Mouse (Mus musculus) heart, embryonic 14.5 days (tissue): ENCODE data around the gene Aadacl3. TPM values are rescaled to one million over a fixed set of nuclear protein-coding genes. Genes with fewer than 3 reads are reported as not detected.

ENCODE experiments used
- ATAC-seq: fragments of 200-750 bp; cut with Nextera tagmentation; 2 replicates; pipeline ENCODE4 v1.8.0; 2017; ENCODE audit warnings: low read depth, moderate TSS enrichment; ENCODE audit not compliant: insufficient number of reproducible peaks, insufficient read depth, low FRiP score
- H3K27ac ChIP-seq, 2 experiments: fragments of 200-500 bp in 1 of 2; fragments of 300-500 bp in 1 of 2; sonication (generic) in 1 of 2; replicated peaks in 1 of 2; 2 replicates each; pipeline ENCODE4 v1.5.1; 2012 to 2014; ENCODE audit warnings: low read depth in 2 of 2, low read length in 2 of 2, control low read depth in 1 of 2, mild to moderate bottlenecking in 1 of 2, mixed read lengths in 1 of 2; ENCODE audit not compliant: control insufficient read depth in 1 of 2, insufficient read depth in 1 of 2
- H3K27me3 ChIP-seq: fragments of 300-500 bp; sonication (generic); 2 replicates; pipeline ENCODE4 v1.6.1; 2014; ENCODE audit warnings: mild to moderate bottlenecking, low read length, control low read depth; ENCODE audit not compliant: control insufficient read depth, insufficient read depth
- H3K36me3 ChIP-seq: fragments of 300-500 bp; sonication (generic); 2 replicates; pipeline ENCODE4 v1.6.1; 2014; ENCODE audit warnings: mild to moderate bottlenecking, control low read depth, low read length, mixed read lengths; ENCODE audit not compliant: control insufficient read depth, insufficient read depth
- H3K4me1 ChIP-seq, 2 experiments: fragments of 200-500 bp in 1 of 2; fragments of 300-500 bp in 1 of 2; sonication (generic) in 1 of 2; 2 replicates each; pipeline ENCODE4 v1.6.1; 2012 to 2014; ENCODE audit warnings: low read length in 2 of 2, control low read depth in 1 of 2, mixed read lengths in 1 of 2; ENCODE audit not compliant: control insufficient read depth in 2 of 2, insufficient read depth in 2 of 2
- H3K4me2 ChIP-seq: fragments of 300-500 bp; sonication (generic); 2 replicates; pipeline ENCODE4 v1.6.1; 2014; ENCODE audit warnings: mild to moderate bottlenecking, low read length
- H3K4me3 ChIP-seq, 2 experiments: fragments of 200-500 bp in 1 of 2; fragments of 300-500 bp in 1 of 2; sonication (generic) in 1 of 2; 2 replicates each; pipeline ENCODE4 v1.5.1; 2012 to 2014; ENCODE audit warnings: low read length in 2 of 2, mild to moderate bottlenecking in 2 of 2, control low read depth in 1 of 2, low read depth in 1 of 2, moderate library complexity in 1 of 2; ENCODE audit not compliant: control insufficient read depth in 1 of 2, insufficient read depth in 1 of 2
- H3K9ac ChIP-seq: fragments of 300-500 bp; sonication (generic); 2 replicates; pipeline ENCODE4 v1.6.1; 2014; ENCODE audit warnings: mild to moderate bottlenecking, low read length
- H3K9me3 ChIP-seq: fragments of 300-500 bp; sonication (generic); 2 replicates; pipeline ENCODE4 v1.6.1; 2016; ENCODE audit warnings: low read length, control low read depth; ENCODE audit not compliant: control insufficient read depth
- WGBS: fragments of 180-500 bp; shearing (Covaris S2); extraction: QIAGEN DNeasy Blood & Tissue Kit; methylation state at CpG from one replicate; pipeline ENCODE4 v1.1.7; 2014; 5-methylcytosine and 5-hydroxymethylcytosine counted together
- polyA plus RNA-seq: library from polyadenylated mRNA; unstranded; fragments of >200 nt; fragmentation: Nextera tagmentation; extraction: Ambion mirVana; gene quantifications from 2 replicates; pipeline ENCODE4 v1.2.1, GENCODE M21; 2014

Aadacl3 gene
- polyA plus RNA-seq: not detected in 2 replicates

- ATAC-seq: no peak
- H3K4me2 ChIP-seq: no peak within 1 kb of the TSS
- WGBS: 62% methylated on average over 3 of the region's 3 CpGs
These were observed at the start of gene Aadacl3 for GRCm38 (mm10) chr4:144463656-144464055. Gene Aadacl3 (minus strand): TSS chr4:144463756.

GRCm38 (mm10) chr4:144506518-144506917, 43.0 kb upstream of the Aadacl3 start:
- H3K9ac ChIP-seq: no peak overlapping the region
- WGBS: 72% methylated on average over 1 of the region's 1 CpGs
- ATAC-seq: no peak
- H3K36me3 ChIP-seq: no peaks in the 10 kb centered on the region
- H3K4me3 ChIP-seq: no peak overlapping the region
- H3K27me3 ChIP-seq: no peaks in the 10 kb centered on the region
- no peaks in the 10 kb centered on the region for H3K4me1 ChIP-seq
- H3K4me2 ChIP-seq: no peak overlapping the region
- no peak overlapping the region for H3K27ac ChIP-seq
- peaks cover 8% of the 10 kb centered on the region; the same call in 1 of the 2 replicates for H3K9me3 ChIP-seq

More at GRCm38 (mm10) chr4:144463656-144464055, at the start of gene Aadacl3:
- Histone ChIP-seq H3K9me3 (0 out of 2 replicates have a peak, but pooled peaks cover 4% of the 10 kb centered on the region), H3K36me3 (no peaks in the 10 kb centered on the region), H3K27me3 (no peaks in the 10 kb centered on the region), H3K27ac (no peak within 1 kb of the TSS), H3K9ac (no peak within 1 kb of the TSS), H3K4me3 (no peak within 1 kb of the TSS), H3K4me1 (no peaks in the 10 kb centered on the region)

GRCm38 (mm10) chr4:144493331-144493730, 29.8 kb upstream of the Aadacl3 start:
- Histone ChIP-seq H3K4me1 (no peaks in the 10 kb centered on the region), H3K27me3 (no peaks in the 10 kb centered on the region), H3K9ac (no peak overlapping the region), H3K4me2 (no peak overlapping the region), H3K9me3 (0 out of 2 replicates have a peak, but pooled peaks cover 9% of the 10 kb centered on the region), H3K27ac (no peak overlapping the region), H3K36me3 (no peaks in the 10 kb centered on the region), H3K4me3 (no peak overlapping the region)
- no peak for ATAC-seq

- H3K27me3 ChIP-seq: no peaks in the 10 kb centered on the region
- no peaks in the 10 kb centered on the region for H3K4me1 ChIP-seq
- H3K27ac ChIP-seq: no peak overlapping the region
- 0 out of 2 replicates have a peak, but pooled peaks cover 4% of the 10 kb centered on the region for H3K9me3 ChIP-seq
- H3K36me3 ChIP-seq: no peaks in the 10 kb centered on the region
- no peak overlapping the region for H3K9ac ChIP-seq
- 71% methylated on average over 1 of the region's 1 CpGs for WGBS
- no peak overlapping the region for H3K4me2 ChIP-seq
- ATAC-seq: no peak
- no peak overlapping the region for H3K4me3 ChIP-seq
These were observed 4.5 kb upstream of the Aadacl3 start for GRCm38 (mm10) chr4:144468091-144468490.

GRCm38 (mm10) chr4:144465206-144465605, 1.6 kb upstream of the Aadacl3 start:
- WGBS: 64% methylated on average over 2 of the region's 2 CpGs
- Histone ChIP-seq H3K36me3 (no peaks in the 10 kb centered on the region), H3K9me3 (0 out of 2 replicates have a peak, but pooled peaks cover 4% of the 10 kb centered on the region), H3K4me2 (no peak overlapping the region), H3K27me3 (no peaks in the 10 kb centered on the region), H3K4me1 (no peaks in the 10 kb centered on the region), H3K27ac (no peak overlapping the region), H3K4me3 (no peak overlapping the region), H3K9ac (no peak overlapping the region)
- ATAC-seq: no peak

- H3K4me2 ChIP-seq: no peak within 1 kb of the TSS
- H3K9ac ChIP-seq: no peak within 1 kb of the TSS
- H3K9me3 ChIP-seq: no peaks in the 10 kb centered on the region
- H3K36me3 ChIP-seq: no peaks in the 10 kb centered on the region
- H3K4me3 ChIP-seq: no peak within 1 kb of the TSS
- 69% methylated on average over 2 of the region's 2 CpGs for WGBS
- no peak for ATAC-seq
- H3K27ac ChIP-seq: no peak within 1 kb of the TSS
- H3K4me1 ChIP-seq: no peaks in the 10 kb centered on the region
- no peaks in the 10 kb centered on the region for H3K27me3 ChIP-seq
These were observed 10.3 kb downstream of the Aadacl3 start, which contains the start of gene Gm9944 for GRCm38 (mm10) chr4:144453217-144453616. Gene Gm9944 (minus strand): TSS chr4:144453317.

GRCm38 (mm10) chr4:144448546-144448945, 15.0 kb downstream of the Aadacl3 start:
- H3K9me3 ChIP-seq: no peaks in the 10 kb centered on the region
- no peaks in the 10 kb centered on the region for H3K27me3 ChIP-seq
- H3K4me1 ChIP-seq: no peaks in the 10 kb centered on the region
- no peaks in the 10 kb centered on the region for H3K36me3 ChIP-seq
- 75% methylated on average over 2 of the region's 2 CpGs for WGBS
- ATAC-seq: no peak
- no peak overlapping the region for H3K9ac ChIP-seq
- no peak overlapping the region for H3K4me3 ChIP-seq
- H3K4me2 ChIP-seq: no peak overlapping the region
- no peak overlapping the region for H3K27ac ChIP-seq

- ATAC-seq: no peak
- WGBS: 63% methylated on average over 1 of the region's 1 CpGs
- Histone ChIP-seq H3K4me2 (no peak overlapping the region), H3K27me3 (no peaks in the 10 kb centered on the region), H3K36me3 (no peaks in the 10 kb centered on the region), H3K4me3 (no peak overlapping the region), H3K9ac (no peak overlapping the region), H3K9me3 (no peaks in the 10 kb centered on the region), H3K27ac (no peak overlapping the region), H3K4me1 (no peaks in the 10 kb centered on the region)
These were observed 22.0 kb downstream of the Aadacl3 start for GRCm38 (mm10) chr4:144441582-144441981.
